Mouse (Mus musculus): ENCODE data around the gene Gas2l1.
"Not testable (repeated sequence)": the region's sequence is repeated elsewhere in the genome, so short reads cannot be mapped to it uniquely, and the experiment has no call there.

Gas2l1 gene

DNA sequence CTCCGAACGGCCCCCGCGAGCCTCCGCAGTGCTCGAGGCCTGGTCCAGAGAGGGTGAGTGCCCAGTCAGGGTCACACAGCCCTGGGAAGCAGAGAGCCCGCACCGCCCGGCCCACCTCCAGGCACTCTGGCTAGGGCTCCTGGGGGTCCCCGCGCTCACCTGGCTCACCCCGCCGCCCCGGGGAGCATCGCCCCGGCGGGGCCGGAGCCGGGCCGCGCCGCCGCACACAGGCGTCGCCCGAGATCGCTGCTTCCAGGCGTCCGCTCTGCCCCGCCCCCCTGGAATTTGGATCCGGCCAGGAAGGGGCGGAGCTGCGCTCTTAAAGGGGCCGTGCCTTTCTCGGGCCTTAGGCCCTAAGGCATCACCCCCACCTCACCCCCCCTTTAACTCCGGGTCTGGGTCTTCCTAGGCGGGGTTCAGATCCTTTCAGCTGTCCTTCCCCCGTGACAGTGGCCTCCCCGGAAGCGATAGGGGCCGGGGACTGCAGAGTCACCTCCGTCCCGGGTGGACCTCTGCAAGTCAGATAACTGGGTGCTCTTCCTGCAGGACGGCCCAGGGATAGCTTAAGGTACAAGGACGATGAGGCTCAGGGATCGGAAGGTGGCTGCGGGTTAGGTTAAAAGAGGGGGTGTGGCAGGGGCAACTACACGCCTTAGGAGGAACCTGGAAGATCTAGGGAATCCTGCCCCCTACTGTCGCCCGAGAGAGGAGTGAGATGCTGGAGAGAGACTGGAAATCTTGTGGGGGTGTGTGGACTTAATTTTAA, at the start of gene Gas2l1:
TSS of gene Gas2l1 (minus strand) at position 272 of the 766 bp plus-strand sequence.
- no peak for DNase-seq (ENCODE audit: low spot score)

DNA sequence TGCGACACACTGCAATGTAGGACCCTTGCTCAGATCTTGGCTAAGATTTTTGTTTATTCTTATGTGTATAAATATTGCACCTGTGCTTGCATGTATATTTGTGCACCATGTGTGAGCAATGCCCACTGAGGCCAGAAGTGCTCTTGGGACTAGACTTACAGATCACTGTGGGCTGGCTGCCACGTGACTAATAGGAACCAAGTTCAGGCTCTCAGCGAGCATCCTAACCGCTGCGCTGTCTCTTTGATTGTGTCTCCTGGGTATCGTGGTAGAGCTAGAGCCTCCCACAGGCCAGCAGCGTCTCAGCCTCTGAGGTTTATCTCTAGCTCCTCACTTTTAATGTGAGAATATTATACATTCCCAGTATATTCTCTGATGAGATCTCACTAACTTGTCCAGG, 48.5 kb upstream of the Gas2l1 start:
- no peak for DNase-seq (ENCODE audit: low spot score)

DNA sequence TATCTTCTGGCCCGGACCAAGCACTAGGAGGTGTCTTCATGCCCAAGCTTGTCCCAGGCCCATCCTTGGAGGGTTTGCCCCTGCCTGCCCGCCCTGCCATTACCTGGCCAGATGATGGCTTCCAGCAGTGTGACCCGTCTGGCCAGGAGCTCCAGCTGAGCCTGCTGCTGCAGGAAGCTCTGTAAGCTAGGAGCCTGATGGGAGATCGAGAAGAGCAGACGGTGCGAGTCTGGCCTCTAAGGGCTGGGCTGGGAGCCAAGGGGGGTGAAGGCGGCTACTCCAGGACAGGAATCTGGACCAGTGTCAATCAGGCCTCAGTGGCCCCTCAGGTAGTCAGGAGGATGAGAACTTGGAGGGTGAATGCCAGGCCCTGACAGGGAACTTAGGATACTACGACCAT, 44.3 kb upstream of the Gas2l1 start:
- no peak for DNase-seq (ENCODE audit: low spot score)

DNA sequence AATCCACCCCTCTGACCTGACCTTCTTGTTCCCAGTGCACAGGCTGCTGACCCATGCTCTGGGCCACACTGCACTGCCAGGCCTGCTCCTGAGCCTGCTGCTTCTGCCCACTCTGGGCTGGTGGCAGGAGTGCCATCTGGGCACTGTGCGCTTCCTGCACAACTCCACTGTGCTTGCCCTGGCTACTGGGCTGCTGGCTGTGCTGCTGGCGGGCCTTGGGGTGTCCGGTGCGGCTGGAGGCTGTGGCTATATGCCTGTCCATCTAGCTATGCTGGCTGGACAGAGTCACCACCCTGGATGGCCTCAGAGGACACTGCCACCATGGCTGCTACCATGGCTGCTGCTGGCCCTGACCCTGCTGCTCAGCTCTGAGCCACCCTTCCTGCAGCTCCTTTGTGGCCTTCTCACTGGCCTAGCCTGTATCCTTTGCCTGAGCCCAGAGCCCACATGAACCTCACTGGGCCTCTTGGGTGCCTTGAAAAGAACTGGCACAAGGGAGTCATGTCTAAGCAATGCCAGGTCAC, 38.9 kb upstream of the Gas2l1 start:
- DNase-seq (ENCODE audit: low spot score): no peak

DNA sequence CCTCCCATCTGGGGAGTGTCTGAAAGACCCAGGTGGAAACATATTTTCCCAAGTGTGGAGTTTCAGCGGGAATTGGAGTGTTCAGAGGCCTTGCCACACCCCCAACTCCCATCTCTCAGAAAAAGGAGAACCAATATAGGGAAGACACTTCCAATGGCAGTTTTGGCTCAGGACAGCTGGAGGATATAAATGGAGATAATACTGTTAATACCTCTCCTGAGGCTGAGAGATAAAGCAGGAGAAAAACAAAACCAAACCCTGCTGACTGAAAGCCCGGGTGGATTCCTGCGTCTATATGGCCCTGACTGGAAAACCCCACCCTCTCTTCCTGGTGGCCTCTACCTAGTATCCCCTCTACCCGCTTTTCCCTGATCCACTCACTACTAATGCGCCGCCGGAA, 37.3 kb upstream of the Gas2l1 start:
- no peak for DNase-seq (ENCODE audit: low spot score)

DNA sequence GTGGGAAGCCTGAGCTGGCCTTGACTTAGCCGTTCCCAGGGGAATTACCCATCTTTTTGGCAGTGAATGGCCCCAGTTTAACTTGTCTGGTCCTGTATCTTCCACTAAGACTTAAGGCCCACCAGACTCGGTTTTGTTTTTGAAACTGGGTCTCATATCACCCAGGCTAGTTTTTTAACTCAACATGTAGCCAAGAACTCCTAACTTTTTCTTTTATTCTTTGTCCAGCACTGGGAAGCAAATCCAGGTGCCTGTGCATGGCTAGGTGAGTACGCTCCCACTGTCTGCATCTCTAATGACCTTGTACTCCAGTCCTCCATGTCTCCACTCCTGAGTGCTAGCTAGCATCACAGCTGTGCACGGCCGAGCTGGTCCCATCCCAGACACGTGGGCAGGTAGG, 36.5 kb upstream of the Gas2l1 start:
- no peak for DNase-seq (ENCODE audit: low spot score)

DNA sequence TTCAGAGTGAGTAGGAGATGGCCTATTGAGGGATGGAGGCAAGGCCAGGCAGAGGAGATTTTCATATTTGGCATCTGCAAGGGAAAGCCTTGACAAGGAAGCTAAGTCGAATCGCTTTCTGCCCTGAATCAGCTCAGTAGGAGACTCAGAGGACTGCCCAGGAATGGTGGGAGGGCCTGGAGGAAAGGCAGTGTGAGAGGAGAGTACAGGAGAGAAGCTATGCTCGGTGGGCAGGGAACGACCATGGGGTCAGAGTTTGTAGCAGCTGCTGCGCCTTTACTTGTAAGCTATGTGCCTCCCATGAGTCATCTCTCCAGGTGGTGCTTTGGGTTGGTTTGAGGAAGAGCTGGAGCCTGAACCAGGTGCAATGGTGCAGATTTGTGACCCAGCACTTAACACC, 35.7 kb upstream of the Gas2l1 start:
- no peak for DNase-seq (ENCODE audit: low spot score)

DNA sequence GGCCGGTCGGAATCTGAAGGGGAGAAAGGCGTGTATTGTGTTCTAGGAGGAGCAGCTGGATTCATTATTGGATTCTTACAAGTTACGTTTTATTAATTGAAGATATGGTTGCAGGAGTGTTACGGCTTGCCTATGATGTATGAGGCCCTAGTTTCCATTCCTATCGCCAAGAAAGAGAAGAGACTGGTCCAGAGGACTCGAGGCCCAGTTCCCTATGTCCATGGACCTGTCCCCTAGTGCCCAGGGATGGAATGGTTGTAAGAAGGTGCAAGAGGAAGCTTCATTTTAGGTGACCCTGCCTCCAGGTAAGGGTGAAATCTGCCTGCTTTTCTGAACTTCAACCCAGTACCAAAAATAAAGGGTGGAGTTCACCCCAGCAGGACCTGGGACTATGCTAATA, 35.2 kb upstream of the Gas2l1 start:
- DNase-seq (ENCODE audit: low spot score): no peak

DNA sequence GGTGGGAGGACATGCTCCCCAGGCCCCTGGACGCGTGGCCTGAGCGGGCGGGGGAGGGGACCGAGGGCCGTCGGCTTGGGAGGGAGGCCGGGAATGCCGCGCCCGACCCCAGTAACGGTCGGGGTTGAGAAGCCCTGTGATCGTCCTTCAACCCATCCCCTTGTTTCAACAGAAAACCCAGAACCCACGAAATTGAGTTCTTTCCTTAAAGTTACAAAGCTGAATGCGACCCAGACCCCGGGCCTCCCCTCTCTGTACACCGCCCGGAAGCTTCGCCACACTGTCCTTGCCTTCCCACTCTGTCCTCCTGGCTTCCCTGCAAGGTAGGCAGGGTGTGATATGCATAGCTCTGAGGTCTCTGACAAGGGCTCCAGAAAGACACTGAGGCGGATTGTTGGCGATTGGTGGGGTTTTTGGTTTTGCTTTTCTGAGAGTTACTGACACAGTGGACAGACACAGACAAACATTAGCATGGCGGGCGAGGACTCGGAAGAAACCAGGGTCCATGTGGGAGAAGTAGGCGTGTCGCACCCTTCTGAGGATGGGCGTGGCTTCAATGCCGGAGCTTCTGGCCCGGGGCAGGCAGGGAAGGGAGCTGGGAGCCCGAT, 34.6 kb upstream of the Gas2l1 start:
- peak; percentile 62 for DNase-seq (ENCODE audit: low spot score)

DNA sequence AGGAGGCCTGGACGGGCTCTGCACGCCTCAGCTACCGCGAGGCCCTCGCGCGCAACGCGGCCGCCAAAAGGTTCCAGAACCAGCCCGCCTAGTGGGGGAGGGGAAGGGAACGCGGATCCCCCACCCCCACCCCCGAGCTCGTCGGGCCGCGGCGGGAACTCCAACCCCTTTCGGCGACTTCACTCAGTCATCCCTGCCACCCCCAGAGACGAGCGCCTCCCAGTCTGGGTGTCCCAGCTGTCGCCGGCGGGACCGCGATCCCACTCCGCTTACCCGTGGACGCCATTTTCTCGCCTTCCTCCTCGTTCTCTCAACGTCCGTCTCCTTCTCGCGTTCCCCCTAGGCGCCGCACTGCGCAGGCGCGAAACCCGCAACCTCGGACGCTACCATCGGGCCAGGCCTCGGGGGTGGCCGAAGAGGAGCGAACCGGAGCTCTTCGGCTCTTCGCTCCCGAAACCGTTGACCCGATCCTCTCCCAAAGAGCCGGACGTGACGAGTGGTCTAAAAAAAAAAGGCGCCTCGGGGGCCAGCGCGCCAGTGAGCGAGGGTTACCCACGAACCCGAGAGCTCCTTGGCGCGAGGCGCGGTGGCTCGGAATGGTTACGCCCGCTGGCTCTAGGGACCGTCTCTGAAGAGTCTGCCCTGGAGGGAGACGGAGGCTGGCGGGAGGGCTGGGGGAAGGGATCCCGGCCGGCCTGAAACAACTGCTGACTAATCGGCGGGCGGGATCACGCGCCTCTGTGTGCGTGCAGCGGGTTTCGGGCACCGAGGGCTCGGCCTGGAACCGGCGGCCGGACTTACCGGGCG, 33.8 kb upstream of the Gas2l1 start, which contains the start of the genes Rhbdd3 and Ewsr1:
TSS of gene Rhbdd3 (plus strand) at position 191 of the 807 bp plus-strand sequence.
TSS of gene Ewsr1 (minus strand) at position 531 of the 807 bp plus-strand sequence.
- peak; percentile 91 for DNase-seq (ENCODE audit: low spot score)

DNA sequence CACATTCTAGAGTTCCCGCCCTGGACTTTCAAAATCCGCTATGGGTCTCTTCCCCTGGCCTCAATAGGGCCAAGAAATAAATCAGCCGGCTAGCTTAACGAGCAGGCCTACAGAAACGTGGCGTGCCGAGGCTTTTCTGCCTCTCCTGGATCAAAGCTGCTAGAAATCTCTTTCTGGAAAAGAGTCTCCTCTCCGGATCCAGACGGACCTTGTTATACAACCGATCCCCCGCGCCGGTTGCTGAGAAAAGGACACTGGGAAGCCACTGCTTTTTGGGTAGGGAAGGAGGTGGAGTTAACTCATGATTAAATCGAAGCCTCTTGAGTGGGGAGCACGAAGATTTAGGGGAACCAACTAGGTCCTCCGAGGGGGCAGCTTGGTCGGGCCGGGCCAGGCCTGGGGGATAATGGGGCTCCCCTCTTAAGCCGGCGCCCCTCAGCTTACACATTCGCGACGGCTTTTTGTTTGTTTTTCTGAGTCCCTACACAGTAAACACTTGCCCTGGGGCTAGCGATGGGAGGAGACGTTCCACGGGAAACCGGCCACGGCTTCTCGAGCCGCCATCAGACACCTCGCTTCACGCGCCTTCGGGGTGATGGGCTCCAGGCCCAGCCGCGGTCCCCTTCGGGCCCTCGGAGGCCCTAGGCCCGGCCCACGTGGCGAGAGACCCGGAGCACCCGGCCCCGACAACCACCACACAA, 33.1 kb upstream of the Gas2l1 start:
- DNase-seq (ENCODE audit: low spot score): peak; percentile 45

DNA sequence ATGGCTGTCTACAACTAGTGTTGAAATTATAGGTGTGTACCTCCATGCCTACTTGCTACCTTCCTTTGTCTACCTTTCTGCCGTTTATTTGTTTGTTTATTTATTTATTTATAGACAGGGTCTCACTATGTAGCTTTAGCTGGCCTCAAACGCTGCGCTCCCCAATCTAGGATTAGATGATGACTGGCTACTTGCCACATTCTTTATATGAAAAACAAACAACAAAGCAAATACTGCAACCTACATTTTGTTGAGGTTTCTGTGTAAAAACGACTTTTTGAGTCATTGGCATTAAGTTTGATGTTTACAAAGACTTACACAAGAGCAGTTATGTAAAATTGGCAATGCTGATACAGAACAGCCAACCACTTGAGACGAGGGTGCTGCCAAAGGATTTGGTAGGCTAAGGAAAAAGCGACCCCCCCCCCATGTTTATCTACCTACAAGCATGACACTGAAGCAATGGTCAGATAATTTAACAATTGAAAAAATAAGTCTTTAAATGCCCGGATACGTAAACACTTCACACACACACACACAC, 31.4 kb upstream of the Gas2l1 start:
- DNase-seq (ENCODE audit: low spot score): no peak

DNA sequence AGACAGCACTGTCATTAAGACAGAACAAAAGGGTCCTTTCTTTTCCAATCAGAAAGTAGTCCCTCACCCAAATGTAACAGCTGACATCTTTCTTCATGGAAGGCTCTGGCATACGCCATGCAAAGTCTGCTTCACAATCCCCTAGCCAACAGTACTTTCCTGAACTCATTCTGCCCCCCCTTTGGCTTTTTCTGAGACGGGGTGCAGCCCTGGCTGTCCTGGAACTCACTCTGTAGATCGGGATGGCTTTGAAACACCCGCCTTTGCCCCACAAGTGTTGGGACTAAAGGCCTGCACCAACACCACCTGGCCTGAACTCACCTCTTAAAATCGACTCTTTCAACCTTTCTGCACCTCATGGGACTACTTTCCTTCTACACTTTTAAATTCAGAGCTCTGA, 30.8 kb upstream of the Gas2l1 start:
- no peak for DNase-seq (ENCODE audit: low spot score)

DNA sequence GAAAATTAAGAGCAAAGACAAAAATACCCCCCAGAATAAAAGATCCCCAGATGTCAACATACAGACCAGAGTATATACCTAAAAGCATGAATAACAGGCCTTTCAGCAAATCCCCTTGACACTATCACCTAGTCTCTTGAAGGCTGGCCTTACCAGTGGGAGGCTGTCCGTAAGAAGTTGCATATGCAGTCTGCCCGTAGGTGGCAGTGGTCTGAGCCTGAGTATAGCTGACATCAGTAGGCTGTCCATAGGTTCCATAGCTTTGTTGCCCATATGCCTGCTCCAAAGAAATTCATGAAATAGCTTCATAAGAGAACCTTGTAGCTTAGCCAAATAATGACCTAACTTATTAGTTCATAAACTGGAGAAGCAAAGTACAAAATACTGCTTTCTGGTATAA, 26.6 kb upstream of the Gas2l1 start:
- DNase-seq (ENCODE audit: low spot score): no peak

DNA sequence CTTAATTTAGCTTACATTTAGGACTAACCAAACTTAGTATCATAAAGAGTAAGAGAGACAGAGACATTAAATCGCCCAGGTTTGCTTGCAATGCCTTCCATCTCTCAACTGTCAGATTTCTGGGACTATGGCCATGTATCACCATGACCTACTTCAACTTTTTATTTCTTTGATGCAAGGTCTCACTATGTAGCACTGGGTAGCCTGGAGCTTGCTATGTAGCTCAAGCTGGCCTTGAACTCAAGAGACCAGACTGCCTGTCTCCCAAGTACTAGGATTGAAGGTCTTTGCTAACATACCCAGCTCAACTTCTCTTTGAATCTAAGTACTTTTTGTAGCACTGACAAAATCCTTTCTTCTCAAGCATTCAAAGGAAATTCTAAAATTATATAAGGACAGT, 24.0 kb upstream of the Gas2l1 start:
- DNase-seq (ENCODE audit: low spot score): no peak

DNA sequence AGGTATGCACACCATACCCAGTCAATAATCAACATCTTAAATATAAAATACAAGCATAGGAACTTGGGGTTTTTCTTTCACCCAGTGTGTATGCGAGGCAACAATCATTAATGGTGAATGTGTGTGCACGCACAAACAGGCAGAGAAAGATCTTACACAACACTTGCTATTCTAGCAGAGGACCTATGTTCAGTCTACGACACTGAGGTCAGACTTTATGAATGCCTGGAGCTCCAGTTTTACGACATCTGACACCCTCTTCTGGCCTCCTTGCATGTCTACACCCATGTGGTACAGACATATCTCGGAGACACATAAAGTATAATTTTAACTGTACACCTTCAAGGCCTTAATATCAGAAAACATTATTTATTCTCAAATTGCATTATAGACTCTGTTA, 11.7 kb upstream of the Gas2l1 start:
- DNase-seq (ENCODE audit: low spot score): not testable (repeated sequence)

DNA sequence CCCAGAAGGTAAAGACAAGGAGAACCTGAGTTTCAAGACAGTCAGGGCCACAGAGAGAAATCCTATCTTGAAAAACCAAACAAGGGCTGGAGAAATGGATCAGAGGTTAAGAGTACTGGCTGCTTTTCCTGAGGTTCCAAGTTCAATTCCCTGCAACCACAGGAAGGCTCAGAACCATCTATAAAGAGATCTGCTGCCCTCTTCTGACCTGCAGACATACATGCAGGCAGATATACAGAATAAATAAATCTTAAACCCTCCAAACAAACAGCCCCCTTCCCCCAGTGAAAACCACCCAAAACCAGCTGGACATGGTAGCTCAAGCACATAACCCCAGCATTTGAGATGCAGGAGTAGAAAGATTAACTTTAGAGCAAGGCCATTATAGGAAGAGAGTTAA, 10.6 kb upstream of the Gas2l1 start:
- DNase-seq (ENCODE audit: low spot score): no peak

DNA sequence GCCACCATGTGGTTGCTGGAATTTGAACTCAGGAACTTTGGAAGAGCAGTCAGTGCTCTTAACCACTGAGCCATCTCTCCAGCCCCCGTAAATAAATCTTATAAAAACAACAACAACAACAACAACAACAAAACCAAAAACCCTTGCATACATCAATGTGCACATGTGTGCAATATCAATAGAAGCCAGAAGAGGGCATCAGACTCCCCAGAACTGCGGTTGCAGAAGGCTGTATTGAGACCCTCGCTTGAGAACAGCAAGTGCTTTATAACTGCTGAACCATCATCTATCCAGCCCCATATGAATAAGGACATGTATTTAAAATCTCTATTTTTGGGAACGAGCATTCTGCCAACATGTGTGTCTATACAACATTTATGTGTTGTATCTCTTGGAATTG, 9.8 kb upstream of the Gas2l1 start:
- DNase-seq (ENCODE audit: low spot score): no peak

DNA sequence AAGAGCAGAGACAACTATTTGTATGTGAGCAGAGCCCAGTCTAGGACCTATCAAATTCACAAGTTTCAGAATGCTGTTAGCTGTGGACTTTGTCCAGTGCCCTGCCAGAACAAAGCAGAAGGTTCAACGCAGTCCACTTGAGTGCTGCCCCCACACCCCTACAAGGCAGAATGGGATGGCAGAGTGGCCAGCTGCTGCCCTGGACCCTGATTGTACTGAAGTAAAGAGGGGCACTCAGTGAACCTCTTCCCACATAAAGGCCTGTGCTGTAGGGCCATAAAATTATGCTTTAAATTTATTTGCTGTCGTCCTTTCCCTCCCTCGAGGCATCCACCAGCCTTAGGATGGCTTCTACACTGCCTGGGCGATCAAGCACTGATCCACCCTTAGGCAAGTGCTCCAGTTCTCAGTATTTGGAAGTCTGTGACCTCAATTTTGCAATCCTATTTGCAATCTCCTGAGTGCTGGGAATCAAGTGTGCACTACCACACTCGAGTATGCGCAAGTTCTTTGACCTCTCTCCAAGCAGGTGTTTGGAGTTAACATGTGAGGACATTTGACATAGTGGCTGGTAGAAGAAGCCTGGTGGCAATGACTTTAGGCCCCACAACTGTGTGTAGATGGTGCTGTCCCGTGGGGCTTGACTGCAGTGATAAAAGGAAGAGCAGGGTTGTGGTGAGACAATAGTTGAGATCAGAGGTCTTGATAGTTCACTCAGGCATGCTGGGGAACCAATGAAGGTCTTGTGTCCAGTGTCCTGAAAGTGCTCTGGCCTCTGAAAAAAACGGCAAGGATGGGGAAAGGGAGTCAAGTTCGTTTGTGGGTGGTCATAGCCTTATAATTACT, 3.2 kb upstream of the Gas2l1 start:
- DNase-seq (ENCODE audit: low spot score): no peak

DNA sequence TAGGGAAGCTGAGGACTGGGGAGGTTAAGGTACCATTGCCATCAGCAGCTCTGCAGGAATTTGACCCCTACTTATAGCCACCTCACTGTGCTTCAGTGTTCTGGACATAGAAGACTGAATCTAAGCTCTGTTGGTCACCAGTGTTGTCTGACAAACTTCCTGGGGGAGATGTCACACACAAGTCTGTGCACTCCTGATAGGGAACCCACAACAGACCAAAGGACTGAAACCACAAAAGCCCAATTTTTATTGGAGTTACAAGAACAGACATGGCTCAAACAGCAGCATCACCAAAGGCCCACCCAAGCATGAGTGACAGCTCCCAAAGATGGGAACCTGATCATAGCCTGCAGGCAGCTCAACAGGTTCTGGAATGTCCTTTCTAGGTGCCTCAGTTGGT, 1.9 kb upstream of the Gas2l1 start:
- DNase-seq (ENCODE audit: low spot score): no peak

All from layer of hippocampus, adult 9-10 months (tissue).